Mouse (Mus musculus) stomach, embryonic 16.5 days (tissue): ENCODE results near the gene Sulf2. TPM values are rescaled to one million over a fixed set of nuclear protein-coding genes. Genes with fewer than 3 reads are reported as not detected.

ENCODE experiments used
- ATAC-seq: fragments of 200-750 bp; cut with Nextera tagmentation; 2 replicates; pipeline ENCODE4 v1.8.0; 2017; ENCODE audit warnings: moderate number of reproducible peaks, moderate TSS enrichment; ENCODE audit not compliant: insufficient read depth, low FRiP score
- H3K27ac ChIP-seq: fragments of 300-500 bp; sonication (generic); 2 replicates; pipeline ENCODE4 v1.5.1; 2014; ENCODE audit warnings: low read length
- H3K27me3 ChIP-seq: fragments of 300-500 bp; sonication (generic); 2 replicates; pipeline ENCODE4 v1.6.1; 2014; ENCODE audit warnings: low read length, control low read depth, mixed read lengths; ENCODE audit not compliant: control insufficient read depth, insufficient read depth
- H3K36me3 ChIP-seq: fragments of 300-500 bp; sonication (generic); 2 replicates; pipeline ENCODE4 v1.6.1; 2014; ENCODE audit warnings: low read length; ENCODE audit not compliant: control insufficient read depth, insufficient read depth
- H3K4me1 ChIP-seq: fragments of 300-500 bp; sonication (generic); 2 replicates; pipeline ENCODE4 v1.6.1; 2014; ENCODE audit warnings: low read length, control low read depth, mixed read lengths; ENCODE audit not compliant: control insufficient read depth, insufficient read depth
- H3K4me2 ChIP-seq: fragments of 300-500 bp; sonication (generic); 2 replicates; pipeline ENCODE4 v1.6.1; 2014; ENCODE audit warnings: low read depth, low read length, mixed read lengths
- H3K4me3 ChIP-seq: fragments of 300-500 bp; sonication (generic); replicated peaks from 2 replicates; pipeline ENCODE4 v1.5.1; 2014; ENCODE audit warnings: mild to moderate bottlenecking, low read length
- H3K9ac ChIP-seq: fragments of 300-500 bp; sonication (generic); 2 replicates; pipeline ENCODE4 v1.6.1; 2014; ENCODE audit warnings: low read length
- H3K9me3 ChIP-seq: fragments of 300-500 bp; sonication (generic); replicated peaks from 2 replicates; pipeline ENCODE4 v1.6.1; 2016; ENCODE audit warnings: low read length, control low read depth; ENCODE audit not compliant: control insufficient read depth
- WGBS: fragments of 180-500 bp; shearing (Covaris S2); extraction: QIAGEN DNeasy Blood & Tissue Kit; methylation state at CpG from one replicate; pipeline ENCODE4 v1.1.7; 2014; 5-methylcytosine and 5-hydroxymethylcytosine counted together
- polyA plus RNA-seq: library from polyadenylated mRNA; unstranded; fragments of >200 nt; fragmentation: Nextera tagmentation; extraction: Ambion mirVana; gene quantifications from 2 replicates; pipeline ENCODE4 v1.2.1, GENCODE M21; 2015

Sulf2 gene
- polyA plus RNA-seq, 1 experiment from 2014 or later = 124 TPM

GRCm38 (mm10) chr2:166084111-166084510 lies 71.4 kb downstream of the Sulf2 start:
- Histone ChIP-seq H3K9ac (no peak overlapping the region), H3K36me3 (peaks cover 10% of the 10 kb centered on the region; the same call in 1 of the 2 replicates), H3K4me1 (peaks cover 12% of the 10 kb centered on the region), H3K4me2 (no peak overlapping the region), H3K27me3 (no peaks in the 10 kb centered on the region), H3K9me3 (no peaks in the 10 kb centered on the region), H3K27ac (no peak overlapping the region), H3K4me3 (no peak overlapping the region)
- 88% methylated on average over 7 of the region's 7 CpGs for WGBS
- no peak for ATAC-seq

GRCm38 (mm10) chr2:166083542-166084031 lies 71.9 kb downstream of the Sulf2 start:
- H3K4me3 ChIP-seq = no peak overlapping the region
- no peaks in the 10 kb centered on the region for H3K9me3 ChIP-seq
- H3K27me3 ChIP-seq = no peaks in the 10 kb centered on the region
- WGBS = 53% methylated on average over 9 of the region's 9 CpGs
- H3K4me2 ChIP-seq = no peak overlapping the region
- no peak for ATAC-seq
- H3K27ac ChIP-seq = no peak overlapping the region
- peaks cover 10% of the 10 kb centered on the region; the same call in 1 of the 2 replicates for H3K36me3 ChIP-seq
- no peak overlapping the region for H3K9ac ChIP-seq
- H3K4me1 ChIP-seq = peaks cover 12% of the 10 kb centered on the region

GRCm38 (mm10) chr2:166082661-166083060 lies 72.8 kb downstream of the Sulf2 start:
- Histone ChIP-seq H3K4me2 (no peak overlapping the region), H3K9me3 (no peaks in the 10 kb centered on the region), H3K4me1 (peaks cover 12% of the 10 kb centered on the region), H3K27ac (no peak overlapping the region), H3K9ac (no peak overlapping the region), H3K36me3 (peaks cover 10% of the 10 kb centered on the region; the same call in 1 of the 2 replicates), H3K27me3 (no peaks in the 10 kb centered on the region), H3K4me3 (no peak overlapping the region)
- WGBS = 82% methylated on average over 10 of the region's 10 CpGs
- no peak for ATAC-seq

DNA sequence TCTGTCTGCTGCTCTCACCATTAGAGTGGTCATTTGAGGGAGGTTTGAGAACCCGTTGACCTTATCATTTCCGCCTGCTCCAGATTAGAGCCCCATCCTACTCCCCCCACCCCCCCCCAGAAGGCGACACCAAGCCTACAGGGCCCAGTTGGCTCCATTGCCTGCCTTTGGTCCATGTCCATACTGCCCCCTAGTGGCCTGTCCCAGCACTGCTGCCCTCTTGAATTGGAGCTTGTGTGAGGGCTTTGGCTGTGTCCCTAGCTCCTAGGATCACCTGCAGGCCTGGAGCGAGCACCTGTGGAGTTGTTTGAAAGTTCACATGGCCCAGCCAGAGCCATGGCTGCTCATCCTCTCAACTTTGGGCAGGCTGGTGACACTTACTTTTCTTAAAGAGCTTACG lies 73.3 kb downstream of the Sulf2 start:
- Histone ChIP-seq H3K4me3 (no peak overlapping the region), H3K4me1 (peaks cover 12% of the 10 kb centered on the region), H3K36me3 (peaks cover 10% of the 10 kb centered on the region; the same call in 1 of the 2 replicates), H3K27me3 (no peaks in the 10 kb centered on the region), H3K27ac (no peak overlapping the region), H3K4me2 (no peak overlapping the region), H3K9ac (no peak overlapping the region), H3K9me3 (no peaks in the 10 kb centered on the region)
- no peak for ATAC-seq
- 64% methylated on average over 5 of the region's 5 CpGs for WGBS

DNA sequence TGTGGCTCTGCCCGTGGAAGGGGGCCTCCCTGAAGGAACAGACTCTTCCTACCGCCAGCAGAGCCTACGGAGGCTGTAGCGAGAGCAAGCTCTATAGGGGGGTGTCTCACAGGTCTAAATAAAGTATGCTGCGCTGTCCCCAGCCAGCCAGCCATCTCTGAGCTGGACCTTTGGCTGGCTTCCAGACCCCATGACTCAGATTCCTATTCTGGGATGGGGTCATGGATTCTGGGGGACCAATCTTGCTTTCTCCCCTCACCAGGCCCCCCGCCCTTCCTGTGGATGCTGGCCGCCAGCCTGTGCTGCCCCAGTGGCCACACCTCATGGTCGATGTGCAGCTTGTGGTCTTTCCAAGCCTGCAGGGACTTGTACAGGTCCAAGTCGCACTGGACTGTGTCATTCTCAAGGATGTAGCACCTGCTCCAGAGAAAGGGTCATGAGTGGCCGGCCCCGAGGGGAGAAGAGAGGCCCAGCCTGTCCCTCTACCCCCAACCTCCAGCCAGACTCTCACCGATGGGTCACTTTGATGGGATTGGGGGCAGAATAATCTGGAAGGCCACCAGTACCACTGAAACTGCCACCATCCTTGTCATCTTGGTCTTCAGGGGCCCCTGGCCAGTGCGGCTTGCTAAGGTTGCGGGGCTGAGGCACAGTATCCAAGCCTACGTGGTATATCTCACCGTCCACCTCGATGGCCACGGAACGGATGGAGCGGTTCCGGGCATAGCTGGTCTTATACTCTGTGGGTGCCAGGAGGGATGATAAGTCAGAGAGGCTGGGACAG lies 74.3 kb downstream of the Sulf2 start:
- H3K4me1 ChIP-seq = peaks cover 12% of the 10 kb centered on the region
- peaks cover 9% of the 10 kb centered on the region; the same call in 1 of the 2 replicates for H3K36me3 ChIP-seq
- H3K27ac ChIP-seq = peak overlapping the region; percentile 72
- peak overlapping the region; percentile 47 for H3K4me2 ChIP-seq
- H3K4me3 ChIP-seq = no peak overlapping the region; the same call in 1 of the 2 replicates
- no peaks in the 10 kb centered on the region for H3K9me3 ChIP-seq
- peak overlapping the region; percentile 49 for H3K9ac ChIP-seq
- peak; percentile 17; the same call in 1 of the 2 replicates for ATAC-seq
- H3K27me3 ChIP-seq = no peaks in the 10 kb centered on the region
- WGBS = 76% methylated on average over 21 of the region's 21 CpGs

- WGBS = 44% methylated on average over 17 of the region's 17 CpGs
- H3K4me3 ChIP-seq = no peak overlapping the region; the same call in 1 of the 2 replicates
- H3K27ac ChIP-seq = peak overlapping the region; percentile 72
- peak; percentile 78 for ATAC-seq
- H3K4me2 ChIP-seq = peak overlapping the region; percentile 47
- peak overlapping the region; percentile 49 for H3K9ac ChIP-seq
- H3K27me3 ChIP-seq = no peaks in the 10 kb centered on the region
- H3K36me3 ChIP-seq = 0 out of 2 replicates have a peak, but pooled peaks cover under 1% of the 10 kb centered on the region
- peaks cover 12% of the 10 kb centered on the region for H3K4me1 ChIP-seq
- H3K9me3 ChIP-seq = no peaks in the 10 kb centered on the region
Measured at GRCm38 (mm10) chr2:166079961-166080885, 75.2 kb downstream of the Sulf2 start.

DNA sequence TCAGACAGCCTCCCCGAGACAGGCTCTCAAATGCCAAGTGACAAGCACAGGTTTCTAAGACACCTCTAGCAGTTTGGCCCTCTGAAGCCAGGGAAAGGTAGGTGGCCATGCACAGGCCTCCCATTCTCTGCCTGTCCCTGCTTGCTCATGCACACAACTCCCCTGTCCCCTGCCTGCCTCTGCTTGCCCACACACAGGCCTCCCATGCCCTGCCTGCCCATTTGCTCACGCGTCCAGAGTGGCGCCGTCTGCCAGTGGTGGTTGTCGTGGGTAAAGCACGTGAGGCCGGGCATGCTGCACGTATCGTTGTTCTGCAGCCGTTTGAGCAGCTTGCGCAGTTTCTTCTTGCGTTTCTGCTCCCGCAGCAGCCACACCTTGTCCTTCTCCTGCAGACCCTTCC lies 76.2 kb downstream of the Sulf2 start:
- Histone ChIP-seq H3K27ac (no peak overlapping the region), H3K4me1 (peaks cover 12% of the 10 kb centered on the region), H3K4me2 (no peak overlapping the region), H3K27me3 (no peaks in the 10 kb centered on the region), H3K36me3 (no peaks in the 10 kb centered on the region), H3K4me3 (no peak overlapping the region), H3K9me3 (no peaks in the 10 kb centered on the region), H3K9ac (no peak overlapping the region)
- 80% methylated on average over 14 of the region's 14 CpGs for WGBS
- ATAC-seq = no peak

- Histone ChIP-seq H3K9me3 (no peaks in the 10 kb centered on the region), H3K27ac (no peak overlapping the region), H3K4me2 (no peak overlapping the region), H3K9ac (no peak overlapping the region), H3K36me3 (peaks cover 7% of the 10 kb centered on the region), H3K4me3 (no peak overlapping the region), H3K27me3 (no peaks in the 10 kb centered on the region), H3K4me1 (peaks cover 12% of the 10 kb centered on the region)
- ATAC-seq = no peak
- WGBS = 87% methylated on average over 9 of the region's 9 CpGs
Measured at GRCm38 (mm10) chr2:166077371-166077770, 78.1 kb downstream of the Sulf2 start.
